Mouse (Mus musculus): ENCODE results near the gene Elp4. TPM values are rescaled to one million over a fixed set of nuclear protein-coding genes. Genes with fewer than 3 reads are reported as not detected.

The Elp4 gene
- total RNA-seq (2021) = 1 to 10 TPM; 8.2 to 9.2 TPM
- long read RNA-seq, experiment 1, partial matches to known transcripts = 0 of 3 reads
- long read RNA-seq, experiment 1, other reads (novel, unspliced or antisense) = 1 of 3 reads
- long read RNA-seq, experiment 2, transcript Elp4-202 (10 exons, 3,048 nt) = major isoform, 5 of 8 reads
- long read RNA-seq, experiment 2, partial matches to known transcripts = 1 of 8 reads
- long read RNA-seq, experiment 2, other reads (novel, unspliced or antisense) = 2 of 8 reads

- intact Hi-C loops (cut with DNase I; ENCODE audit: low total_unique reads) = no loop called here
- DNase-seq = peak; percentile 95
Measured at GRCm38 (mm10) chr2:105903896-105904756, at the start of gene Elp4, which contains the start of gene Immp1l. TSS of gene Elp4 (minus strand) at chr2:105904564. TSS of gene Immp1l (plus strand) at chr2:105904638.

DNA sequence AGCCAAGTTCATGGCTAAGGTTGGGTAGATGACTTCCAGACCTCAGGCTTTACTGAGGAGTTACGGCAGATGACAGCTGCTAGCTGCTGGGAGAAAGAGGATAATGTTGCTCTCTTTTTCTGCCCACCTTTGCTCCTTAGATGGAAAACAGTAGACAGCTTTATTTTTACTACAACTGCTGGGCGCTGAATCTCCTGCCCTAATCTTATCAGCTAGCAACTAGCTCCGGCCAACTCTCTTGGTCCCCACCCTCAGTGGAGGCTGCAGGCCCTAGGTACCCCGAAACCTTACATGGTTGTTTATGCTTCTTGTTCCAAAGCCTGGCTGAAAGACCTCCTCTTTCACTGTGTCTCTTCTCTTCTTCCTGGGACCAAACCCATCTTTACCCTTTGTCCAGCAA is 49.5 kb upstream of the Elp4 start:
- DNase-seq = no peak
- intact Hi-C loops (cut with DNase I; ENCODE audit: low total_unique reads) = no loop called here

- no peak for DNase-seq
- intact Hi-C loops (cut with DNase I; ENCODE audit: low total_unique reads) = no loop called here
Measured at GRCm38 (mm10) chr2:105951350-105951940, 47.1 kb upstream of the Elp4 start.

DNA sequence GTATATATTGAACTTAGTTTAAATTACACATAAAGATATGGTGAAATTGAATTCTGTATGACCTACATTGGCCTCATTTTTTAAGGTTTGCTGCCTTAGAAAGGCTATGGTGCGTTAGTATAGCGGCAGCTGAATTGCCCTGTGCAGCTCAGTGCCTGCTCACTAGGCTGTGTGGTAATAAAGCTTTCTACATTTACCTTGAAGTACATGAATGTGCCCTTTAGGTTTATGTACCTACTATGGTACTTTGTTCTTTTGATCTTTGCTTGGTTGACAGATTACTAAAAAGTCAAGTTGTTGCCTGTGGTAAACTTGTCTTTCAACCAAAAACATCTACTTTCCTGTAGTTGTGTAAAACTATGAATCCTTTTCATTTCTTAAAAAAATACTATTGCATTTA is 45.8 kb upstream of the Elp4 start:
- DNase-seq = no peak
- intact Hi-C loops (cut with DNase I; ENCODE audit: low total_unique reads) = no loop called here

DNA sequence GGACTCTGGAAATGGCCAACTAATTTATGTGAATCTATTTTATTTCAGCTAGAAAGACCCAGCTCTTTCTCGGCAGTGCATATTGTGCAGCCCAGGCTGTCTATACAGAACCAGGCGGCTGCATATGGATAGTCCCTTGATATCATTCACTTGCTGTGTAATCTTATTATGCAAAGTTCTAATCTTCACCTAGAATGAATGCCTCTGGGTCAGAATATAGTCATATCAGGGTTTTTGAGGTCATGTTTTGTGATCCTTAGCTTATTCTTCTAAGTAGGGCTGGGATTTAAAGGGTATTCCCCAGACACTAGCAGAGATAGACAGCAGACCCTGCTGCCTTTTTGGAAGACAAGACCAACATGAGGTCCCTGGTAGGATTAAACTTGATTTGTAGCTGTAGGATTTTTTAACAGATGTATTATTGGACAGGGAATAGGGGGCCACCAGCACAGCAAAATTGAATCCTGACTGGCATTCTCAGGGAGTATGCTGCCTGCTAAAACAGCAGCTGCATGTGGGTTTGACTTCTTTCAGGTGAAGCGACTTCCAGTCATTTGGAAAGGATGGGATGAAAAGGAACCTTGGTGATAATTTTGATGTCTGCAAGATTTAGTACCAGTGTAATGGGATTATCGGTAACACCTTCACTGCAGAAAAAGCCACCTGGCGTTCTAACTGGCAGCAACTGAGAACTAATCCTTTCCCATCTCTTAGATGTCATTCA is 13.4 kb upstream of the Elp4 start:
- intact Hi-C loops (cut with DNase I; ENCODE audit: low total_unique reads) = no loop called here
- DNase-seq = no peak

- intact Hi-C loops (cut with DNase I; ENCODE audit: low total_unique reads) = no loop called here
- no peak for DNase-seq
Measured at GRCm38 (mm10) chr2:105916671-105917070, 12.3 kb upstream of the Elp4 start.

DNA sequence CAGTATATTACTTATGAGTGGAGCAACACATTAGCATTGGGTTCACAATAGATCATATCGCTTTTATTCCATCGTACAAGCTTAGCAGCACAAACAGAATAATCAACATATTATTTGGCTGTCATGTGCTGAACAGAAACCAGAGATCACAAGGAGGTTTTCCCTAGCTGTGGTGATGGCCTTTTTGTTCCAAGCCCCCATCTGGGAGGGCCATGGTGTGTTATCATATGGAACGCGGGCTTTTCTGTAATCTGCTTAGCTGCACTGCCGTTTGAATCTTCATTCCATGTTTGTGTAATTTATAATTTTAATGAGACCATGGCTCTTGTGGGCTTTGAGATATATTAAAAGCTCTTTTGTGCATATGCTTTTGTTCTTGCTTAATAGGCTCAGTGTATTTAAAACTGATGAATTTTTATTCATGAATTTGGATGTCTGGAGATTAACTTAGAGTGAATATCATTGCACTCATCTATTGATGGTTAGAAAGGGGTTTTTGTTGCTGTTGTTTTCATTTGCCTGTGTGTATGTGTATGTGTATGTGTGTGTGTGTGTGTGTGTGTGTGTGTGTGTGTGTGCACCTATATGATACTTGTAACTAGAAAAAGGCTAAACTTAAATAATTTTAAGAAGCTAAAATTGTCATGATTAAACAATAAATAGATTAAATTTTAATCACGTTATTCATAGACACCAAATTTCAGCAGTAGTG is 9.4 kb upstream of the Elp4 start:
- no peak for DNase-seq
- intact Hi-C loops (cut with DNase I; ENCODE audit: low total_unique reads) = no loop called here

GRCm38 (mm10) chr2:105910611-105911010 is 6.2 kb upstream of the Elp4 start:
- intact Hi-C loops (cut with DNase I; ENCODE audit: low total_unique reads) = no loop called here
- DNase-seq = peak; percentile 3

DNA sequence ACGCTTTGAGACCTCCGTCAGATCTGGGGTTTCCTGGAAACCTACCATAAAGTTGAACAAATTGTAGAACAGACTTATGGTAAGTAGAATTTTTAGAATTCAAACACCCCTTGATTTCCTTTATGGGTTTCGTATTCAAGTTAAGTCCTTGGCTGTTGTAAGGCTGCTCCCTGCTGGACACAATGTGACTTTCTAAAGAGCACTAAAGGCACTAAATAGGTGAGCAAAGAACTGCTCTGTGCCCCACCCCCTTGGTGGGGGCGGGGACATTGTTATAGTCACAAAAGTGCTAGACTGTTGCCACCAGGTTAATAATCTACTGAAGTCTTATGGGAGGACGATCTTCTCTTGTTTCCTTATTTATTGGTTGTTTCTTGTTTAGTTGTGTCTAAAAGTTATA is 4.0 kb upstream of the Elp4 start:
- no peak for DNase-seq
- intact Hi-C loops (cut with DNase I; ENCODE audit: low total_unique reads) = no loop called here

GRCm38 (mm10) chr2:105904757-105905146 is 388 bp upstream of the Elp4 start:
- intact Hi-C loops (cut with DNase I; ENCODE audit: low total_unique reads) = no loop called here

DNA sequence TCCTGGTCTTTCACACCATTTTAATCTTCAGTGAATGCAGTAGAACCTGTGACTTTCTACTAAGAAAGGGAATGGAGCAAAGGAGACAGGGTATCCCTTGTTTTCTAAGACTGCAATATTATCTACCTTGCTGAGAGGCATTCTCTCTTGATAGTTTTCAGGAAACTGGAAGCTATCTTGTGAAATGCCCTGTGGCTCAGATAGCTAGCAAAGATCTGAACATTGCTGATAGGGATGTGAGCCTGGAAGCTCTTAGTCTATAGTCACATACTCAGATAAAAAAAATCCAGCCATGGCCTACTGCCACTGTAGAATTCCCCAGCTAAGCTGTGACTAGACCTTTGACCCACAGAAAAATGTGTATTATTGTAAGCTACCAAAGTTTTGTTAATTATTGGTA is 13.5 kb downstream of the Elp4 start:
- intact Hi-C loops (cut with DNase I; ENCODE audit: low total_unique reads) = no loop called here
- DNase-seq = no peak

More at GRCm38 (mm10) chr2:105904757-105905146, 388 bp upstream of the Elp4 start:
- DNase-seq = no peak

DNA sequence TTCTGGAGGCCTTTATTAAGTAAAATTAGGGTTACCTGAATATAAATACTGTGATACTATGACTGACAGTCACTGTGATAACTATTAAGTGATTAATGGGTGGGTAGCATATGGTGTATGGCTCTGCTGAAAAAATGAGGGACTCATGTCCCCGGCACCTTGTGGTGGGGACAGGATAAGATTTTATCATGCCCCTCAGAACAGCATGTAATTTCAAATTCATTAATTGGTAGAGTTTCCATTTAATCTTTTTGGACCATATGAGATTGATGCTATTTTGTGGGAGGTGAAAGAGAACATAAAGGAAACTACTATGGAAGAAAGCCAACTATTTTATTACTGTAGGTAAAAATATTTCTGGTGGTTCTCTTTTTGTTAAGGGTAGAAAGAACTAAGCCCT is 31.0 kb downstream of the Elp4 start:
- intact Hi-C loops (cut with DNase I; ENCODE audit: low total_unique reads) = no loop called here
- no peak for DNase-seq

- peak; percentile 47 for DNase-seq
- intact Hi-C loops (cut with DNase I; ENCODE audit: low total_unique reads) = no loop called here
Measured at GRCm38 (mm10) chr2:105854740-105855139, 49.6 kb downstream of the Elp4 start.

GRCm38 (mm10) chr2:105852971-105853370 is 51.4 kb downstream of the Elp4 start:
- no peak for DNase-seq
- intact Hi-C loops (cut with DNase I; ENCODE audit: low total_unique reads) = no loop called here

GRCm38 (mm10) chr2:105851714-105852293 is 52.6 kb downstream of the Elp4 start:
- intact Hi-C loops (cut with DNase I; ENCODE audit: low total_unique reads) = no loop called here

GRCm38 (mm10) chr2:105843151-105843550 is 61.2 kb downstream of the Elp4 start:
- intact Hi-C loops (cut with DNase I; ENCODE audit: low total_unique reads) = no loop called here
- no peak for DNase-seq

More at GRCm38 (mm10) chr2:105851714-105852293, 52.6 kb downstream of the Elp4 start:
- DNase-seq = no peak

GRCm38 (mm10) chr2:105817965-105818364 is 86.4 kb downstream of the Elp4 start:
- DNase-seq = no peak
- intact Hi-C loops (cut with DNase I; ENCODE audit: low total_unique reads) = no loop called here

- intact Hi-C loops (cut with DNase I; ENCODE audit: low total_unique reads) = no loop called here
Measured at GRCm38 (mm10) chr2:105815170-105815569, 89.2 kb downstream of the Elp4 start.

GRCm38 (mm10) chr2:105813041-105813440 is 91.3 kb downstream of the Elp4 start:
- DNase-seq = no peak
- intact Hi-C loops (cut with DNase I; ENCODE audit: low total_unique reads) = no loop called here

More at GRCm38 (mm10) chr2:105815170-105815569, 89.2 kb downstream of the Elp4 start:
- no peak for DNase-seq

Measured in gastrocnemius, postnatal 14 days (tissue).